Mouse (Mus musculus) midbrain, embryonic 13.5 days (tissue): ENCODE measurements around the gene Zfp523. TPM values are rescaled to one million over a fixed set of nuclear protein-coding genes. Genes with fewer than 3 reads are reported as not detected.
A peak's percentile ranks its signal among the peaks of the same experiment; 100 is the strongest.

ENCODE experiments used
- ATAC-seq: fragments of 200-750 bp; cut with Nextera tagmentation; 2 replicates; pipeline ENCODE4 v1.8.0; 2017; ENCODE audit warnings: mild to moderate bottlenecking, moderate TSS enrichment, moderate library complexity
- H3K27ac ChIP-seq: fragments of 300-500 bp; sonication (generic); 2 replicates; pipeline ENCODE4 v1.5.1; 2015; ENCODE audit warnings: inconsistent platforms, mild to moderate bottlenecking, moderate library complexity
- H3K27me3 ChIP-seq: fragments of 300-500 bp; sonication (generic); 2 replicates; pipeline ENCODE4 v1.6.1; 2015; ENCODE audit warnings: mild to moderate bottlenecking, inconsistent platforms
- H3K36me3 ChIP-seq: fragments of 300-500 bp; sonication (generic); 2 replicates; pipeline ENCODE4 v1.6.1; 2015; ENCODE audit warnings: mild to moderate bottlenecking, inconsistent platforms
- H3K4me1 ChIP-seq: fragments of 300-500 bp; sonication (generic); replicated peaks from 2 replicates; pipeline ENCODE4 v1.6.1; 2015; ENCODE audit warnings: inconsistent platforms
- H3K4me2 ChIP-seq: fragments of 300-500 bp; sonication (generic); replicated peaks from 2 replicates; pipeline ENCODE4 v1.6.1; 2015; ENCODE audit warnings: moderate library complexity, mild to moderate bottlenecking, inconsistent platforms
- H3K4me3 ChIP-seq: fragments of 300-500 bp; sonication (generic); replicated peaks from 2 replicates; pipeline ENCODE4 v1.5.1; 2015; ENCODE audit warnings: mild to moderate bottlenecking, inconsistent platforms
- H3K9ac ChIP-seq: fragments of 300-500 bp; sonication (generic); replicated peaks from 2 replicates; pipeline ENCODE4 v1.6.1; 2015; ENCODE audit warnings: mild to moderate bottlenecking, inconsistent platforms
- H3K9me3 ChIP-seq: fragments of 300-500 bp; sonication (generic); 2 replicates; pipeline ENCODE4 v1.6.1; 2016; ENCODE audit warnings: mild to moderate bottlenecking, inconsistent platforms
- WGBS: fragments of 180-500 bp; shearing (Covaris S2); methylation state at CpG from one replicate; pipeline ENCODE4 v1.1.7; 2015; 5-methylcytosine and 5-hydroxymethylcytosine counted together
- polyA plus RNA-seq: library from polyadenylated mRNA; unstranded; fragments of >200 nt; fragmentation: Nextera tagmentation; extraction: Ambion mirVana; gene quantifications from 2 replicates; pipeline ENCODE4 v1.2.1, GENCODE M21; 2015

Zfp523 gene
- polyA plus RNA-seq, 1 experiment from 2014 or later: 45.6 TPM

- Histone ChIP-seq H3K27ac (no peak overlapping the region), H3K9ac (no peak overlapping the region), H3K36me3 (peaks cover 83% of the 10 kb centered on the region), H3K4me1 (peaks cover 16% of the 10 kb centered on the region; the same call in 1 of the 2 replicates), H3K9me3 (no peaks in the 10 kb centered on the region), H3K4me2 (no peak overlapping the region), H3K4me3 (no peak overlapping the region), H3K27me3 (no peaks in the 10 kb centered on the region)
- ATAC-seq: peak; percentile 62
- WGBS: 9% methylated on average over 6 of the region's 6 CpGs
These were observed 13.3 kb upstream of the Zfp523 start for GRCm38 (mm10) chr17:28163666-28164065.

- H3K9me3 ChIP-seq: no peaks in the 10 kb centered on the region
- H3K27me3 ChIP-seq: no peaks in the 10 kb centered on the region
- H3K4me1 ChIP-seq: peaks cover 12% of the 10 kb centered on the region
- H3K27ac ChIP-seq: no peak overlapping the region
- 91% methylated on average over 6 of the region's 6 CpGs for WGBS
- ATAC-seq: no peak
- no peak overlapping the region for H3K9ac ChIP-seq
- no peak overlapping the region for H3K4me3 ChIP-seq
- H3K4me2 ChIP-seq: no peak overlapping the region
- peaks cover 59% of the 10 kb centered on the region for H3K36me3 ChIP-seq
These were observed 6.2 kb upstream of the Zfp523 start for GRCm38 (mm10) chr17:28170460-28171305.

GRCm38 (mm10) chr17:28172690-28173089, 4.2 kb upstream of the Zfp523 start:
- Histone ChIP-seq H3K36me3 (peaks cover 39% of the 10 kb centered on the region), H3K9ac (0 out of 2 replicates have a peak overlapping the region, but pooled peaks have one; percentile 10), H3K4me3 (no peak overlapping the region), H3K9me3 (no peaks in the 10 kb centered on the region), H3K27me3 (no peaks in the 10 kb centered on the region), H3K4me2 (no peak overlapping the region), H3K27ac (no peak overlapping the region), H3K4me1 (peaks cover 23% of the 10 kb centered on the region)
- WGBS: 70% methylated on average over 9 of the region's 9 CpGs
- ATAC-seq: no peak

DNA sequence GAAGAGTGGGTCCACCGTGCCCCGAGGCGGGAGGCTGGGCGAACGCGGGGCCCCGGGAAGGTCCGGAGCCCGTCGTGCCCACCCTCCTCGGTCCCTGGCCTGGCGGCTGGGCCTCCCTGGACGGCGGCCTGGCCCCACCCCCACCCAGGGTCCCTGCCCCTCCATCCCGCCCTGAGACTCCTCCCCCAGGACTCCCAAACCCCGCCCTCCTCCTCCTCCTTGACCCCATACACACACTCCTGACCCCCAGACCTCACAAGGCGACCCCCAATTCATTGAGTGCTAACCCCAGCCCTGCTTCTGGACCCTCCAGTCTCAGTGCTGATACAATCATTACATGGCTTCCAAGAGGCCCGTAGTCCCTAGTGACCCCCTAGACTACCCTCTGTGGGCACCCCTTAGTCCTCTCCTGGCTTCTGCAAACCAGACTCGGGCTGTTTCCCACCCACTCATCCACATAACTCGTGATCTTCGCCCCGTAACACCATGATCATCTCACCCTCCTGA, 664 bp downstream of the Zfp523 start:
- Histone ChIP-seq H3K4me3 (peak overlapping the region; percentile 84), H3K9me3 (no peaks in the 10 kb centered on the region), H3K36me3 (peaks cover 16% of the 10 kb centered on the region), H3K27ac (peak overlapping the region; percentile 95), H3K4me1 (peaks cover 52% of the 10 kb centered on the region), H3K9ac (peak overlapping the region; percentile 94), H3K27me3 (no peaks in the 10 kb centered on the region), H3K4me2 (peak overlapping the region; percentile 71)
- WGBS: 9% methylated on average over 16 of the region's 22 CpGs
- ATAC-seq: peak; percentile 49

- peaks cover 16% of the 10 kb centered on the region for H3K36me3 ChIP-seq
- no peaks in the 10 kb centered on the region for H3K27me3 ChIP-seq
- no peak for ATAC-seq
- H3K9ac ChIP-seq: no peak overlapping the region
- peaks cover 44% of the 10 kb centered on the region for H3K4me1 ChIP-seq
- no peak overlapping the region for H3K27ac ChIP-seq
- H3K9me3 ChIP-seq: no peaks in the 10 kb centered on the region
- 42% methylated on average over 4 of the region's 4 CpGs for WGBS
- H3K4me2 ChIP-seq: no peak overlapping the region
- H3K4me3 ChIP-seq: no peak overlapping the region
These were observed 3.4 kb downstream of the Zfp523 start for GRCm38 (mm10) chr17:28180331-28180730.

DNA sequence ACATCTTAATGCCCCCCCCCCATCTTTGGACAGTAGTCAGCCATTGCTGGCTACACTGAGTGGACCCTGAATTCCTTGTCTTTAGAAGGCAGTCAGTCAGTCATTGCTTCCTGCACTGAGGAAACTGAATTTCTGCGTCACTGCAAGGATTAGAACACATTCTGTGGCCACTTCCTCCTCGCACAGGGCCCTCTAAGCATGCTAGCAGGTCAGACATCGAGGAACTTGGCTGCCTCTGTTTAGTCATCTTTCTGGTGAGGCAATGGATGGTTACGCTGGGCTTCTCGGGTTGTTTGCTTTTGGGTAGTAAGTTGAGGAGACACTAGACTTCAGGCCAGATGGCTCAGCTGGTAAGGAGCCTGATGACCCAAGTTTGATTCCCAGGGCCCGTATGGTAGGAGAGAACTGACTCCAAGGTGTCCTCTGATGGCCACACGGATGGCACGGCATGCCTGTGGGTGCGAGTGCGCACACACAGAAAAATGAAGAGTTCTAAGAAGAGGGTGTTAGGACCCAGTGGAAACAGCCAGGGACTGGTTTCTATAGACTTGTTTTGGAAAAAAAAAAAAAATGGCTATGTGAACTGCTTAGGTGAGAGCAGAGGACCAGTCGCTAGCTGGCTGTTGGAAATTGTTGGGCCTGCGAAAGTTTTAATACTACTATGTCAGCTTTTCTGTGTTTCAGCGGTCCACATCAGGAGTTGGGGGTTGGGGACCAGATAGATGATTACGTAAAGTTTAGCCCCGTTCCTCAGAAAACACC, 4.0 kb downstream of the Zfp523 start:
- Histone ChIP-seq H3K27ac (no peak overlapping the region), H3K4me3 (no peak overlapping the region), H3K9me3 (no peaks in the 10 kb centered on the region), H3K36me3 (peaks cover 16% of the 10 kb centered on the region), H3K27me3 (no peaks in the 10 kb centered on the region), H3K9ac (no peak overlapping the region), H3K4me2 (no peak overlapping the region), H3K4me1 (peaks cover 39% of the 10 kb centered on the region)
- 86% methylated on average over 15 of the region's 15 CpGs for WGBS
- ATAC-seq: no peak

DNA sequence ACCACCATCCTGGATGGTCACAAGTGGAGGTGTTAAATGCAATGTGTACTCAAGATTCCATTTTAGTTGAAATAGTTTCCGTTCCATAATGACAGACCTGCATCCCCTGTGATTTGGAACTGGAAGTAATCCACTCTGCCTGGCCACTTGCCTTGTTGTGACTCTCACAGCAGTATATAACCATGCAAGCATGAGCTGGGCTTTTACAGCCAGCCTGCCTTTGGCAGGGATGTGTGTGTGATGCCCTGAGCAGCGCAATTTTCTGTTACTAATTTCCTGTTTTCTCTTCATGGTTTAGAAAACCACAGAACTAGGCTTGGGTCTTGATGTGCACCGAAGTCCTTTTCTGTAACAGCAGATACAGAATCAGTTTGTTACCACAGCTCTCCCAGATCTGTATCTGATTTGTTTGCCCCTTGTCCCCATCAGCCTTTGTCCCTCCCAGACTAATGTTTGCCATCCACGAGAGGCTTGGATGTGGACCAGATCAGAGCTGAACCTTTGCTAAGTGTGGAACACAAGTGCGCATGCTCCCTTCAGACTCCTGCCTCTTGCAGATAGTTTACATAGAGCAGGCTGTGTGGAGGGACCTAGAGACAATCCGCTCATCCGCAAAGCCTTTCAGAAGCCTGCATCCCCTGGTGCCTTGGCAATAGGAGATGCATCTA, 8.2 kb downstream of the Zfp523 start:
- H3K27ac ChIP-seq: peak overlapping the region; percentile 39; the same call in 1 of the 2 replicates
- 88% methylated on average over 7 of the region's 7 CpGs for WGBS

GRCm38 (mm10) chr17:28188313-28188712, 11.4 kb downstream of the Zfp523 start:
- H3K9ac ChIP-seq: no peak overlapping the region
- no peak for ATAC-seq
- H3K27me3 ChIP-seq: no peaks in the 10 kb centered on the region
- no peaks in the 10 kb centered on the region for H3K4me1 ChIP-seq
- H3K4me3 ChIP-seq: no peak overlapping the region
- peaks cover 35% of the 10 kb centered on the region for H3K36me3 ChIP-seq
- 94% methylated on average over 5 of the region's 5 CpGs for WGBS
- H3K9me3 ChIP-seq: no peaks in the 10 kb centered on the region
- H3K27ac ChIP-seq: no peak overlapping the region
- no peak overlapping the region for H3K4me2 ChIP-seq

More for the DNA sequence above, 8.2 kb downstream of the Zfp523 start:
- H3K36me3 ChIP-seq: peaks cover 14% of the 10 kb centered on the region
- no peaks in the 10 kb centered on the region for H3K27me3 ChIP-seq
- no peaks in the 10 kb centered on the region for H3K9me3 ChIP-seq
- ATAC-seq: no peak
- no peak overlapping the region for H3K4me3 ChIP-seq
- H3K4me1 ChIP-seq: peaks cover 7% of the 10 kb centered on the region
- H3K4me2 ChIP-seq: no peak overlapping the region
- H3K9ac ChIP-seq: no peak overlapping the region; the same call in 1 of the 2 replicates

DNA sequence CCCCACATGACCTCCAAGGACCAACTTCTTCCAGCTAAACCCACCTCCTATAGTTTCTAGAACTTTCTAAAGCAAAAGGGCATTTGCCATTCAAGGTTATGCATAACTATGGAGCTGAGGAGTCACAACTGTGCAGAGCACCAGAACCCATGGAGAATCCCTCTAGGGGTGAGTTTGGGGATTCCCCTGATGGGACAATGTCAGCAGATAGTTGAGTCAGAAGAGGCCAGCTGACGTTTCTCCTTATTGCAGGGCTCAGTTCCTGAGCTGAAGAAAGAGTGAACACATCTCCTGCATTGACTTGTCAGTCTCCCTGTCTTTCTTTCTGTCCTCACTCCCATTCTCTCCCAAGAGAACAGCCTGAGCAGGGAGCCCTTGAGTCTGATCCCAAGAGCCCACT, 15.8 kb downstream of the Zfp523 start:
- Histone ChIP-seq H3K4me2 (no peak overlapping the region), H3K27ac (no peak overlapping the region), H3K36me3 (peaks cover 71% of the 10 kb centered on the region), H3K4me1 (no peaks in the 10 kb centered on the region), H3K9ac (no peak overlapping the region), H3K4me3 (no peak overlapping the region), H3K27me3 (no peaks in the 10 kb centered on the region), H3K9me3 (no peaks in the 10 kb centered on the region)
- ATAC-seq: no peak
- WGBS: 89% methylated on average over 1 of the region's 1 CpGs

GRCm38 (mm10) chr17:28193559-28193958, 16.6 kb downstream of the Zfp523 start:
- no peak for ATAC-seq
- H3K36me3 ChIP-seq: peaks cover 79% of the 10 kb centered on the region
- H3K27me3 ChIP-seq: no peaks in the 10 kb centered on the region
- WGBS: 85% methylated on average over 3 of the region's 3 CpGs
- H3K4me3 ChIP-seq: no peak overlapping the region
- H3K27ac ChIP-seq: no peak overlapping the region
- H3K4me1 ChIP-seq: no peaks in the 10 kb centered on the region
- H3K4me2 ChIP-seq: no peak overlapping the region
- H3K9ac ChIP-seq: no peak overlapping the region
- H3K9me3 ChIP-seq: no peaks in the 10 kb centered on the region

DNA sequence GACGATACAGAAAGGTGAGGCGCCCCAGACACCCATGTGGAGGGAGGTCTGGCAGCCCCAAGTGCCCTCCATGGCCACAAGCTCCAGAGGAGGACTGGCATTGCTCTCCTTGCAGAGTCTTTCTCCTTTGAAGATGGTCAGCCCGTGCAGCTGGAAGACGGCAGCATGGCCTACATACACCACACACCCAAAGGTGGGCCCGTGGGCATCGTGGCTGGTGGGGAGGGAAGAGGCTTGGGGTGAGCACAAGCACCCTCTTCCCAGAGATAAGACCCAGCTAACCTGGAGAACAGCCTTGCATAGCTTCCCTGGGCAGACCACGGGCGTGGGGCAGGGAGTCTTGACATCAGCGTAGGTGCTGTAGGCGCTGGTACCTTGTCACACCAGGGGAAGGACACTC, 18.1 kb downstream of the Zfp523 start:
- Histone ChIP-seq H3K4me1 (no peaks in the 10 kb centered on the region), H3K9me3 (no peaks in the 10 kb centered on the region), H3K4me2 (no peak overlapping the region), H3K36me3 (peaks cover 87% of the 10 kb centered on the region), H3K4me3 (no peak overlapping the region), H3K27ac (no peak overlapping the region), H3K9ac (no peak overlapping the region), H3K27me3 (no peaks in the 10 kb centered on the region)
- ATAC-seq: no peak
- 96% methylated on average over 10 of the region's 10 CpGs for WGBS

DNA sequence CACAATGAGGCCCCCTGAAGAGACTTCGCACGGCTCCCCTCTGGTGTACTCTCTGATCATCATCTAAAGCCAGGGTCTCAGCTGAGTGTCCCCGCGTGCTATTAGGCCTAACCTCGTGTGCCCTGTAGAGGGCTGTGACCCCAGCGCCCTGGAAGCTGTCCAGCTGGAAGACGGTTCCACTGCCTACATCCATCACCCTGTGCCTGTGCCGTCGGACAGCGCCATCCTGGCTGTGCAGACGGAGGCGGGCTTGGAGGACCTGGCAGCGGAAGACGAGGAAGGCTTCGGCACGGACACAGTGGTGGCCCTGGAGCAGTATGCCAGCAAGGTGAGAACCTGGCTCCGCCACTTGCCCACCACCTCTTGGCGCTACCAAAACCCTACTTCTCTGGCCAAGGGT, 20.7 kb downstream of the Zfp523 start:
- Histone ChIP-seq H3K4me2 (no peak overlapping the region), H3K4me1 (no peaks in the 10 kb centered on the region), H3K36me3 (peaks cover 89% of the 10 kb centered on the region), H3K27ac (no peak overlapping the region), H3K9me3 (no peaks in the 10 kb centered on the region), H3K27me3 (no peaks in the 10 kb centered on the region), H3K9ac (no peak overlapping the region), H3K4me3 (no peak overlapping the region)
- ATAC-seq: no peak
- WGBS: 76% methylated on average over 18 of the region's 18 CpGs
